Mouse (Mus musculus): ENCODE results near the gene Map4k2. TPM values are rescaled to one million over a fixed set of nuclear protein-coding genes. Genes with fewer than 3 reads are reported as not detected.

Map4k2 gene
- total RNA-seq, 2 experiments from 2014 or later: 72.1 to 80.9 TPM

DNA sequence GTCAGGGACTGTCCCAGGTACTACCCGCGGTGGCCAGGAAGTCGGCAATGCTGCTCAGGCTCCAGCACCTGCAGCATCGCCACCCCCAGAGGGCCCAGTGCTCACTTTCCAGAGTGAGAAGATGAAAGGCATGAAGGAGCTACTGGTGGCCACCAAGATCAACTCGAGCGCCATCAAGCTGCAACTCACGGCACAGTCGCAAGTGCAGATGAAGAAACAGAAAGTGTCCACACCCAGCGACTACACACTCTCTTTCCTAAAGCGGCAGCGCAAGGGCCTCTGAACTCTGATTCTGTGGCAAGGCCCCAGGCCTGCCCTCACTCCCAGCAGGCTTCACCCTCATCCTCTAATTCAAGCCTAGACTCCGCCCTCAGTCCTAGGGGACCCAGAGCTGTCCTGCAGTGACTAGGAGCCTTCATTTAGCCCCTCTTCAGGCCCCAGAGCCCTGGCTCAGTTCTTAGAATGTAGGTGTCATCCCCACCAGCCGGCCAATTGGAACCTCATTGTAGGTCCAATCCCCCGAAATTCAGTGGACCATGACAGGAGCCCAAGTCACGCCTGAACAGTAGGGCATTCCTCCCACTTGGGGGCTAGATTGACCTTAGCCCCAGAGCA lies 938 bp upstream of the Map4k2 start:
- peak in 1 of 2 experiments; percentile 69 for DNase-seq (ENCODE audit: extremely low spot score in 1 of 2, low spot score in 2 of 2)
- intact Hi-C loops (cut with DNase I): no loop called here

DNA sequence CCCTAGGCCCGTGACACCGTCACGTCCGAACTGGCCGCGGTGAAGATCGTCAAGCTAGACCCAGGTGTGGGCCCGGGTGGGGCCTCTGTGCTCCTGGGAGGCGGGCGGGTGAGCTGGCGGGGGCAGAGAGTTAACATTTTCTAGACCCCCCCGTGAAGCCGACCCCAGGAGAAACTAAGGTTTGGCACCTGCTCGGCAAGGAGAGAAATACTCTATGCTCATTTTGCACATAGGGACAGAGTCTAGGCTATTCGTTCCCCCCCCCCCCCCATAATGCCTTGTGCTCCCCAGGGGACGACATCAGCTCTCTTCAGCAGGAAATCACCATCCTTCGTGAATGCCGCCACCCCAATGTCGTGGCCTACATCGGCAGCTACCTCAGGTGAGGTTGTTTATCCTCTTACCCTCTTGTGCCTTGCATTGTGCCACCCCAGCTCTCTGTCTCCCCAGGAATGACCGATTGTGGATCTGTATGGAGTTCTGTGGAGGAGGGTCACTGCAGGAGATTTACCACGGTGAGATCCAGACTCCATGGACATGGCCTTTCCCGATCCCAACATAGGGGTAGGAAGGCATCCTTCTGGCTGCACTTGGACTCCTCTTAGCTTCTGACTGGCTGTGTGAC lies 630 bp downstream of the Map4k2 start:
- DNase-seq (ENCODE audit: extremely low spot score in 1 of 2, low spot score in 2 of 2): peak in 1 of 2 experiments; percentile 16
- intact Hi-C loops (cut with DNase I): no loop called here

DNA sequence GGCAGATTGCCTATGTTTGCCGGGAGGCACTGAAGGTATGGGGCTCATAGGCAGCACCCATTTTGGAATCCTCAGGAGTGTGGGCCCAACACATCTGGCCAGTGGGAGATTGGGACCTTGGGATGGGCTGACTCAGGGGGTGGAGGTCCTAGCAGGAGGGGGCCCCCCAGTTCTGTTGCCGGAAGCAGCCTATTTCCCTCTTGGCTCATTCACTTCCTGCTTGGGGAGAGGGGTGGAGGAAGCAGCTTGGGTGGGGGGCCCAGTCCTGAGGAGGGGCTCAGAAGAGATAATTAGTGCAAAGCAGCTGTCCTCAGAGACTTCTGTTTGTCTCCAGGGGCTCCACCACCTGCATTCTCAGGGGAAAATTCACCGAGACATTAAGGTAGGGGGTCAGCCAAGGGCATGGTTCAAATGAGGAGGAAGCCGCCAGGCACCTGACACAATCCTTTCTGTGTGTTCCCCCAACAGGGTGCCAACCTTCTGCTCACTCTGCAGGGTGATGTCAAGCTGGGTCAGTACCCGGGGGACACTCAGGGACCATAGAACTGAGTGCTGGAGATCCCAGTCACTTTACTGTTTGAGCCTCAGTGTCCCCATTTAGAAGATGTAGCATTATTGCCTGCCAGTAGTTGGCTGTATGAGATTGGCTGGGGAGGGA lies 1.5 kb downstream of the Map4k2 start:
- intact Hi-C loops (cut with DNase I): no loop called here

GRCm38 (mm10) chr19:6343066-6343925 lies 2.4 kb downstream of the Map4k2 start:
- intact Hi-C loops (cut with DNase I): no loop called here
- DNase-seq (ENCODE audit: extremely low spot score in 1 of 2, low spot score in 2 of 2): peak in 1 of 2 experiments; percentile 47

More for the DNA sequence above, 1.5 kb downstream of the Map4k2 start:
- DNase-seq (ENCODE audit: extremely low spot score in 1 of 2, low spot score in 2 of 2): peak in 1 of 2 experiments; percentile 49

DNA sequence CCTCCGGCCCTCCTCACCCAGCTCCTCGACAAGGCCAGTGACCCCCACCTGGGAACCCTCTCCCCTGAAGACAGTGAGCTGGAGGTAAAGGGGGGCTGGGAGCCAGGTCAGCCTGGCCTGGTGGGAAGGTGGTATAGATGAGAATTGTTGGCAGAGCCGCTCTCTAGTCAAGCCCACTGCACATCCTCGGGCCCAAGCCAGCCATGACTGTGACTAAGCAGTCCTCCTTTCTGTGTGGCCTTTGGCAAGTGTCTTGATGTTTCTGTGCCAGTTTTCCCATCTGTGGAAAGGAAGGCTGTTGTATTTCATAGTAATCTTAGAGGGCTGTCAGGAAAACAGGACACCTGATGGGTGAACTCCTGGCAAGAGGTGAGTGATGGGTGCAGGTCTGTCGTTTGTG lies 3.1 kb downstream of the Map4k2 start:
- no peak for DNase-seq (ENCODE audit: extremely low spot score in 1 of 2, low spot score in 2 of 2)
- intact Hi-C loops (cut with DNase I): no loop called here

DNA sequence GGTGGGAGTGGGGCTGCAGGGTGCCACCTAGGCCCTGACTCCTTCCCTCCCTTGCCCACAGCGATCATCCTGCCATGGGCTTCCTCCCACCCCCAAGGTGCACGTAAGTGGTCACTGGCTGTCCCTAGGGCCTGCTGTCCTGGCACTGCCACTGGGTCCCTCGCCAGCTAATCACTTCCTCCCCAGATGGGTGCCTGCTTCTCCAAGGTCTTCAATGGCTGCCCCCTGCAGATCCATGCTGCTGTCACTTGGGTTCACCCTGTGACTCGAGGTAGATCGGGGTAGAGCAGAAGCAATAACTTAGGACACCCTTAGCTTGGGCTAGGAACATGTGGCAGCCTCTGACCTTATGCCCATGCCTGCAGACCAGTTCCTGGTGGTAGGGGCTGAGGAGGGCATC lies 5.1 kb downstream of the Map4k2 start:
- no peak for DNase-seq (ENCODE audit: extremely low spot score in 1 of 2, low spot score in 2 of 2)
- intact Hi-C loops (cut with DNase I): no loop called here

GRCm38 (mm10) chr19:6346661-6347060 lies 5.7 kb downstream of the Map4k2 start:
- intact Hi-C loops (cut with DNase I): no loop called here
- DNase-seq (ENCODE audit: extremely low spot score in 1 of 2, low spot score in 2 of 2): peak in 1 of 2 experiments; percentile 35

- intact Hi-C loops (cut with DNase I): no loop called here
- DNase-seq (ENCODE audit: extremely low spot score in 1 of 2, low spot score in 2 of 2): peak in 1 of 2 experiments; percentile 13
Observed at GRCm38 (mm10) chr19:6347615-6348014, 6.7 kb downstream of the Map4k2 start.

DNA sequence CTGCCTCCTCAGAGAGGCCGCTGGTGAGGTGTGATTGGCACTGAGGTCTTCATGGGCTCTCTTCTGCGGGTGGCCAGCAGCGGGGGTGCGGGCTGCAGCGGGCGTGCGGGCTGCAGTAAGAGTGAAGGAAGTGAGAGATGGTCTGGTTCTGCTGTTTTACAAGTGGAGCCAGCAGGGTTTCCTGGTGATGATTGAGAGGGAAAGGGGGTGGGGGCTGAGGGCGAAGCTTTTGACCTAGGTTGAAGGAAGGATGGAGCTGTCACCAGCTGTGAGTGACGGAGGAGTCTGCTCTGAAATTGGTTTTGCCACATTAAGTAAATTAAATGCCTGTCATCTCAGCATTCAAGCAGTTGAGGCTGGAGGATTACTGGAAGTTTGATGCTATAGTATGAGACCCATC lies 7.8 kb downstream of the Map4k2 start:
- intact Hi-C loops (cut with DNase I): no loop called here
- DNase-seq (ENCODE audit: extremely low spot score in 1 of 2, low spot score in 2 of 2): peak in 1 of 2 experiments; percentile 20

- intact Hi-C loops (cut with DNase I): no loop called here
- DNase-seq (ENCODE audit: extremely low spot score in 1 of 2, low spot score in 2 of 2): peak in 1 of 2 experiments; percentile 82
Observed at GRCm38 (mm10) chr19:6349215-6349983, 8.5 kb downstream of the Map4k2 start.

GRCm38 (mm10) chr19:6351431-6352106 lies 10.6 kb downstream of the Map4k2 start:
- intact Hi-C loops (cut with DNase I): no loop called here

DNA sequence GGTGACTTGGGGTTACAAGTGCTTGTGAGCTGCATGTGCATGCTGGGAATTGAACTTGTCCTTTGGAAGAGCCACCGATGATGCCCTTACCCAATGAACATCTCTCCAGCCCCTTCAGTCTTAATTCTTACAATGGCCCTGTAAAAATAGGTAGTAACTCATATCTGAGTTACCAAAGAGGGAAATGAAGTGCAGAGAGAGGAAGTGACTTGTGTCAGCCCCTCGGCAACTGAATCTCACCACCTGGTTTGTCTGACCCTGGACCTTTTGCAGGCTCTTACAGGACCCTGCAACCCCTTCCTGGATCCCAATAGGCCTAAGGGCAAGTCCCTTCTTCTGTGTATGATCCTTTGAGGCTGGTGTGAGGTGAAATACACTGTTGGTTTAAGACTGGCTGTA lies 11.2 kb downstream of the Map4k2 start:
- intact Hi-C loops (cut with DNase I): no loop called here
- DNase-seq (ENCODE audit: extremely low spot score in 1 of 2, low spot score in 2 of 2): peak in 1 of 2 experiments; percentile 10

More at GRCm38 (mm10) chr19:6351431-6352106, 10.6 kb downstream of the Map4k2 start:
- peak in 1 of 2 experiments; percentile 58 for DNase-seq (ENCODE audit: extremely low spot score in 1 of 2, low spot score in 2 of 2)

DNA sequence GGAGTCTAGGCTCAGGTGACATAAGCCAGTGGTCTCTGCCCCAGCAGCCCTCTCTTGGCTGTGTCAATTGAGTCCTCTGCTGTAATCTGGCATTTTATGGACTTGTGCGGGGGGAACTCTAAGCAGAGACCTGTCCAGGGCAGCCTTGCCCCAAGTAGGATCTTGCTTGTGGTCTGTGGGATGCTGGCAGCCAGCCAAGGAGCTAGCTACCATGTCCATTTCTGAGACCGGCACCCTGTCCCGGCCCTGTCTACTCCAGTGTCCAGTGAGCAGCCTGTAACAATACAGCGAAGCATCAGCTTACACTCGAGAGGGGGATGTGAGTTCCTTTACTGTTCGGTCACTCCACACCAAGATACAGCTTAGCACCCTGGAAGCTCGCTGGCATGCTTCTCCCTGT lies 13.1 kb downstream of the Map4k2 start:
- DNase-seq (ENCODE audit: extremely low spot score in 1 of 2, low spot score in 2 of 2): no peak
- intact Hi-C loops (cut with DNase I): no loop called here

GRCm38 (mm10) chr19:6361291-6361690 lies 20.4 kb downstream of the Map4k2 start:
- DNase-seq (ENCODE audit: extremely low spot score in 1 of 2, low spot score in 2 of 2): no peak
- intact Hi-C loops (cut with DNase I): no loop called here

DNA sequence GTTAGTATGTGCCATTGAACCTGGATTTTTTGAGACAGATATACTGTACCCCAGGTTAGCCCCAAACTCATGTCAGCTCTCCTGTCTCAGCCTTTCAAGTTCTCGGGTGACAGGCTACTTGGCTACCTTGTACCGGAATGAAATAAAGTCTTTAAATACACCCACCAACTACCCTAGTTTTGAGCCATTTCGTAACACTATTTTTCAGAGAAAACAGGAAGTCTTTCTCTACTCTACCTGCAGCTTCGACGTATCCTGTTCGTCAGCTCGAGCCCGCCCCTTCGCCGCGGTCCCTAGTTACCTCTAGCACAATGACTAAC lies 22.1 kb downstream of the Map4k2 start:
- intact Hi-C loops (cut with DNase I): no loop called here
- DNase-seq (ENCODE audit: extremely low spot score in 1 of 2, low spot score in 2 of 2): no peak

DNA sequence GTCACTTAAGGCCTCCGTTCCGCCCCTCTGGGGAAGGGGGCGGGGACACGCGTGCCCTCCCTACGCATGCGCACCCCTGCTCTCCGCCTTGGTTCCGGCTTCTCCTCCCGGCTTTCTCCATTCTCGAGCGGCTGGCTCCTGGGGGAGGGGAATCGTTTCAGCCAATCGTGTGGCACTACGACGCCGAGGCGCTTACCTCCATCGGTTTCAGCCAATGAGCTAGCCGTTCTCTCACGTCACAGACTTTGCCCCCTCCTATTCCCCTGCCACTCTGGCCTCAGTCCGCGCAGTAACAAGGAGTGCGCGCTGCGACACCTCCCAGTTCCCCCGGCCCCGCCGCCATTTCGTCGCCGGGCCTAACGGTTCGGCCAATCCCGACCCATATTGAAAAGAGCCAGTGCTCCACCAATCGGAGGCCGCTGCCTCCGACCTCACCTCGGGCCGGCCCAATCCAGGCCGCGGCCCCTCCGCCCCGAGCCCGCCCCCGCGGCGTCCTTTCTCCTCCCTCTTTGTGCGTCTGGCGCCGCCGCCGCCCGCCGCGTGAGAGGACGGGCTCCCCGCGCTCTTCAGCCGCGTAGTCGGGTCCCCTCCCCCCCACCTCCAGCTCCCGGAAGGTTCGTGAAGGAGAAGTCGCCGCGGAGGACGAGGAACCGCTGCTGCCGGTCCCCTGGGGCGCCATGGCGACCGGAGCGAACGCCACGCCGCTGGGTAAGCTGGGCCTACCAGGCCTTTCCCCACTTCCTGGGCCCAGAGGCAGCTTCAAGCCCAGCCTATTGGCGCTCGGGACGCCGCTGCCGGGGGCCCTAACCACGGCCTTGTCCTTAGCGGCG lies 22.7 kb downstream of the Map4k2 start, which contains the start of gene Sf1:
Sf1 (plus strand) TSS at position 280 of the 830 bp plus-strand sequence.
- intact Hi-C loops (cut with DNase I): no loop called here
- DNase-seq (ENCODE audit: extremely low spot score in 1 of 2, low spot score in 2 of 2): peak; percentile 100

DNA sequence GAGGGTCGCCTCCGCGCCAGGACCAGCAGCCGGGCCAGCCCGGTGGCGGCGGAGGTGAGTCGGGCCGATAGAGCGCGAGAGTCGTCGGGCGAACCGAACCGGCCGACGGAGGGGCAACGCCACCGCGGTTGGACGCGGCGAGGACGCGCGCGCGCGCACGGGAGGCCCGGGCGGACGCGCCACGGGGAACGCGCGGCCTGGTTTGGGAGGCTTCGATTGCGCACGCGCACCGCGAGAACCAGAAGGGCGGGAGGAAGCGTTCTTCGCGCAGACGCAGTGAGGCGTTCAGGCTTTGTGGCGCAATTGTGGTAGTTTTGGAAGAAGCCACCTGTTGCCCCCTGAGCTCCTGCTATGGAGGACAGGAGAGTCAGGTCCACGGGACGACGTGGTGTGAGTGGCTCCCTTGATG lies 23.4 kb downstream of the Map4k2 start:
- intact Hi-C loops (cut with DNase I): no loop called here
- peak; percentile 89 to 96 for DNase-seq (ENCODE audit: extremely low spot score in 1 of 2, low spot score in 2 of 2)
